Mouse (Mus musculus) lung, adult 2 months (tissue): Measurements from ENCODE around the gene Snx10. TPM values are rescaled to one million over a fixed set of nuclear protein-coding genes. Genes with fewer than 3 reads are reported as not detected.

Experiments used
- DNase-seq: peaks from one replicate; pipeline ENCODE4 v3.0.0; 2022
- H3K4me1 ChIP-seq: fragments of 200-500 bp; 2 replicates; pipeline ENCODE4 v1.6.1; 2011; ENCODE audit warnings: low read length; ENCODE audit not compliant: control insufficient read depth, insufficient read depth
- H3K4me3 ChIP-seq: fragments of 200-500 bp; replicated peaks from 2 replicates; pipeline ENCODE3; 2011; ENCODE audit warnings: low read depth, mild to moderate bottlenecking, control low read depth, low read length; ENCODE audit errors: extremely low read depth
- CTCF ChIP-seq: fragments of 200-500 bp; IDR thresholded peaks from 2 replicates; pipeline ENCODE4 v1.5.1; 2011; ENCODE audit warnings: mild to moderate bottlenecking, low read length, control low read depth; ENCODE audit not compliant: insufficient read depth
- POLR2A ChIP-seq: fragments of 200-500 bp; IDR thresholded peaks from 2 replicates; pipeline ENCODE4 v1.6.1; 2011; ENCODE audit warnings: low read depth, mild to moderate bottlenecking, control low read depth, low read length, borderline replicate concordance; ENCODE audit errors: extremely low read depth
- WGBS: fragments of 180-500 bp; shearing (Covaris S2); methylation state at CpG from one replicate; pipeline ENCODE4 v1.1.7; 2018; 5-methylcytosine and 5-hydroxymethylcytosine counted together
- polyA plus RNA-seq: library from polyadenylated mRNA; depleted of rRNA; stranded (reverse); fragments of >200 nt; gene quantifications from 2 replicates; pipeline ENCODE4 v1.2.3, GENCODE M21; 2012

Snx10 gene
- polyA plus RNA-seq, 1 experiment = 4.0 TPM

DNA sequence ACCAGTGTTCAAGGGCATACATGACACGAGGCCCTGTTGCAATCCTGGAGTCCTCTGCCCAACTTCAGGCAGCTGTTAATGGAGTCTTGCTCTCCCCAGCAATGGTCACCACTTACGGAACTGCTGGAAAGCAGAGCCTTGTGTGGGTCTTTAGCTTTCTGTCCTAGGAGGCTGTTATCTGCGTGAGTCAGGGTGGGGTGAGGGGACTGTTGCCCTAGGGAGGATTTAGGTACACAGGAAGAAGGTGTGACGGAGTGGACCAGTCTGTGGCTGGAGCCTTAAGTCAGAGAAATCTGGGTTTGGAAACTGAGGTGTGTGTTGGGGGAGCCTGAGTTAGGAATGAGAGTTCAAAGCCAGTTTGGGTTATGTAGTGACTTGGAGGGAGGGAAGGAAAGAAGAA is 49.4 kb downstream of the Snx10 start:
- no peak for TF ChIP-seq CTCF
- no peak for TF ChIP-seq POLR2A
- H3K4me1 ChIP-seq = no peaks in the 10 kb centered on the region
- H3K4me3 ChIP-seq = no peak overlapping the region
- no peak for DNase-seq
- WGBS = 96% methylated on average over 4 of the region's 4 CpGs

DNA sequence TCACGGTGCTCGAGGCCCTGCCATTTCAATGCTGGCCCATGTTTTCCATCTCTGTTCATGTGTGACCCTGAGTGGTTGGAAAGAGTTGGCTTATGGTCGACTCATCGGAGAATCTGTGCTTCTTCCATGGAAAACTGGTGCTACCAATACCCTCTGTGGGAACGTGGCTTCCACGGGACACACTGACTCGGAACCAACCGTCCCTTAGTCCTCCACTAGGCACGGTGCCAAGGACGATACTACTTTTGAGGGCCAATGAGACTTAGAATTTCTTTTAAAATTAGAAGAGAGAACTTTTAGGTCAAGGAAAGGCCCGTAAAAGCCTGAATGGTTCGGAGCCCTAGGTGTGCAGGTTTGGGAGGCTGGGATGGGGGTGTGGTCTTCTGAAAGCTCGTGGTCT is 50.4 kb downstream of the Snx10 start:
- no peak overlapping the region for H3K4me3 ChIP-seq
- no peak for TF ChIP-seq CTCF
- TF ChIP-seq POLR2A = no peak
- no peaks in the 10 kb centered on the region for H3K4me1 ChIP-seq
- DNase-seq = no peak
- 88% methylated on average over 13 of the region's 13 CpGs for WGBS

DNA sequence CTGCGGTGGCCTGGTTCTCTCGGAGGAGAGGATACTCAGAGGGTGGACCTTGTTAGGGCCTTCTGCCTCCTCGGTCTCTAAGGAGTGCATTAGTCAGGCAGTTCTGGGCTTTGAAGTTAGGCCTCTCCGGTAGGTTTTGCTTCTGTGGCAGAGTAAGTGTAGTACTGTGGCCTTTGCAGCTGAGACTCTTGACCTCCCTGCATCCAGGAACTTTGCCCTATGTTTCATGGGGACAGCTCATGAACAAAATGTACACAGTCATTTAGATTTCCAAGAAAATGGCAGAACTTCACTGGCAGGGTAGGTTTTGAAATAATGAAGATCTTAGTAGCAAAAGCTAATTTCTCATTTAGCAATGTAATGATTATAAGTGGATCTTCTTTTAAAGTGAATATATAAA is 54.7 kb downstream of the Snx10 start:
- WGBS = 85% methylated on average over 4 of the region's 4 CpGs
- DNase-seq = no peak
- Histone ChIP-seq H3K4me3 (no peak overlapping the region), H3K4me1 (no peaks in the 10 kb centered on the region)
- TF ChIP-seq POLR2A = no peak
- no peak for TF ChIP-seq CTCF

DNA sequence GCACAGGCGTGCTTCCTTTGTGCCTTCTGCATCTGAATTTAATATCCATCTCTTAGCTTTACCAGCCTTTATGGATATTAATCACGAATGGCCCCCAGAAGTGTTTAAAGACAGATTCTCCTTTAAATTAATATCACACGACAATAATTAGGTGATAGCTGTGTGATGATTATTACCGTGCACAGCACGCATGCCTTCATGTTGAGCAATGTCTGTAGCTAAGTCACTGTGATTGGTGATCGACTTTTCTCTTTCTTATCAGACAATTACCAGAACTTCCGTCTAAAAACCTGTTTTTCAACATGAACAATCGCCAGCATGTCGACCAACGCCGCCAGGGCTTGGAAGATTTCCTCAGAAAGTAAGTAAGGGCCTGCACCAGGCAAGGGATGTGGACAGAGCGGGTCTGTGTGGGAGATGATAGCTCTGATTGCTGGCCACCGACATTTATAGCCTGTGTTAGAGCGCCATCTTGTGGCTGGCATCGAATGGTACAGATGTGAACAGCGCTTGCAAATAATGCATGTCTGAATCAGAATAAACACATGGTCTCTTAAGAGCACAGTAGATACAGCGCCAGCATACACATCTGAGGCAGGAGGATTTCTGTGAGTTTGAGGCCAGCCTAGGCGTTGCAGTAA is 56.5 kb downstream of the Snx10 start:
- H3K4me1 ChIP-seq = no peaks in the 10 kb centered on the region
- 22% methylated on average over 18 of the region's 18 CpGs for WGBS
- peak; percentile 95 for TF ChIP-seq CTCF
- no peak for TF ChIP-seq POLR2A
- no peak overlapping the region for H3K4me3 ChIP-seq
- DNase-seq = peak; percentile 82

DNA sequence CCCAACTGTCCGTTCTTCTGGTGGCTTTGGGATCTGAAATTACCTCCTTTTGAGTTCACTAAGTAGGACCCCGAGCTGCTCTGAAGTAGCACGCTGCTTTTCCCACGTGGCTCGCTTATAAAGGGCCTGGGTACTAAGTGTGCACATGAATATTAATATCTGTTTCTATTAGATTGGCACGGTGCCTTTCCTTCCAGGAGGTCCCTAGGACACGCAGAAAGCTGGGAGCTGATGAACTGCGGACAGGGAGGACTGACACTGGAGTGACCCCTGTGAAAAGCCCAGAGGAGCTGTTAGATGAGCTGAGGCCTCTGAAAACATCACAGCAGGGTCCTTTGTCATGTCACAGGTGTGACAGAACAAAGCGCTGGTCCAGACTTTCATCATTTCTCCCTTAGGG is 57.7 kb downstream of the Snx10 start:
- WGBS = 87% methylated on average over 9 of the region's 9 CpGs
- no peak overlapping the region for H3K4me3 ChIP-seq
- DNase-seq = no peak
- H3K4me1 ChIP-seq = no peaks in the 10 kb centered on the region
- no peak for TF ChIP-seq POLR2A
- no peak for TF ChIP-seq CTCF

DNA sequence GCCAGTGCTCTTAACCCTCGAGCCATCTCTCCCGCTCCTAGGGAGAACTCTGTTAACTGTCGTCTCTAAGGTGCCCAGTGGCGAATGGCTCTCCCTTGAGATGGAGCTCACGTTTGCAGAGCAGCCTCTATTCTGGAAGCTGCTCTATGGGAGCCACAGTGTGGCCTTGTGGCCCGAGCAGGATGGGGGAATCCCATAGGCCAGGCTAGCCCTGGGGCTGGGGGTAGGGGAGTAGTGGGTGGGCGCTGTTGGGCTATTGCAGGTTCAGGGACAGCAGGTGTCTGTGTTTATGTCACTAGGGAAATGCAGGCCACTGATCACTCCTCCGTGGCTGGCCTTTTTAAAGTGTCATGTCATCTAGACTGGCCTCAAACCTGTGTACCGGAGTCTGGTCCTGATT is 58.4 kb downstream of the Snx10 start:
- no peak for DNase-seq
- Histone ChIP-seq H3K4me3 (no peak overlapping the region), H3K4me1 (no peaks in the 10 kb centered on the region)
- TF ChIP-seq CTCF (no peak), POLR2A (no peak)
- WGBS = 96% methylated on average over 9 of the region's 9 CpGs

DNA sequence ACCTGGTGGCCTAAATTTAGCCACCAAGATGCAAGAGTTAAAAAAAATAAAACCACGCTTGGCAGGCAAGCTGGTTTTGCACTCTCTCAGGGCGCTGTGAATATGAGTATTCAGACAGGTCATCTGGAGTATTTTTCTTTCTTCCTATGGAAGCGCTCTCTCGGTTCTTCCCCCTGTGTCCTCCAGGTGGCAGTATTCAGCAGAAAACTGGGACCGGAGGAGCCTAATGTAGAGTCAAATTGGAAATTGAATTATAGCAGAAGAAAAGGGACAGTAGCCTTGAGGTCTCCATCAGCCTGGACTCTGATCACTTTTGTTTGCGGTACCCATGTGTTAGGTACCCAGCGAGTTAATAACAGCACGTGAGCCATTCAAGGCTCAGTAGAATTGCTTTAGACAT is 62.3 kb downstream of the Snx10 start:
- WGBS = 23% methylated on average over 8 of the region's 8 CpGs
- TF ChIP-seq POLR2A (no peak), CTCF (peak; percentile 65)
- Histone ChIP-seq H3K4me1 (no peaks in the 10 kb centered on the region), H3K4me3 (no peak overlapping the region)
- peak; percentile 57 for DNase-seq

DNA sequence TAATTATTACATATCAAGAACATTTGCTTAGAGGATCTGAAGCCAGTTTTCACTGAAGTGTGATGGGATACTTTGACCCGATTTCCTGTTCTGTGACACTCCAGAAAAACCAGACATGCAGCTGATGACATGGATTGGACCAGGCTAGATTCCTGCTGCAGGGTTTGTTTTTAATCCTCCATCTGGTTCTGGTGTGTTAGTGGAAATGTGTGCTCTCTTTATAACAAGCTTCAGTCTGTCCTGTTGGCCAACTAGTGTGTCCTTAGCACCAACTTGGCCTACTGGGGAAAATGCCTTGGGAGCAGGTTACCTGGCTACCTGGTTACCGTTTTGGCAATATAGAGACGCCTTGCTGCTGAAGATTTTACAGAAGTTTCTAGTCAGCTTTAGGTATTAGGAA is 63.6 kb downstream of the Snx10 start:
- no peak overlapping the region for H3K4me3 ChIP-seq
- H3K4me1 ChIP-seq = no peaks in the 10 kb centered on the region; the same call in 1 of the 2 replicates
- TF ChIP-seq POLR2A = no peak
- no peak for TF ChIP-seq CTCF
- DNase-seq = no peak
- 88% methylated on average over 3 of the region's 3 CpGs for WGBS

DNA sequence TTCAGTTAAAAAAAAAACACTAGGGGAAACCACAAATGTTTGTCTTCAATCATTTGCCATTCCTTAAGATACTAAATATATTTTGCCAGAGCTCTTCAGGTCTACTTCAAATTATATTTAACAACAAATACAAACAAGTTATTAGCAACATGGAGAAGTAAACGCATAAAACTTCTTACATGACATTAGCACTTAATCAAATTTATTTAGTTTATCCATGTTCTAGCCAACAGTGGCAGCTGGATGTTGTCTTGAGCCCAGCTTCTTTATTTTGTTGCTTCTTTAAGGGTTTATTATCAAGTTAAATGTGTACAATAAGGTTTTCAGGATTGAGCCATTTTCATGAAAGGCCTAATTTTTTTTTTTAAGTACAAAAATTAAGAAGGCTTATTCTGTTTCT is 67.6 kb downstream of the Snx10 start:
- DNase-seq = no peak
- peaks cover 4% of the 10 kb centered on the region; the same call in 1 of the 2 replicates for H3K4me1 ChIP-seq
- WGBS = 58% methylated on average over 1 of the region's 1 CpGs
- no peak overlapping the region for H3K4me3 ChIP-seq
- TF ChIP-seq POLR2A = no peak
- TF ChIP-seq CTCF = no peak

DNA sequence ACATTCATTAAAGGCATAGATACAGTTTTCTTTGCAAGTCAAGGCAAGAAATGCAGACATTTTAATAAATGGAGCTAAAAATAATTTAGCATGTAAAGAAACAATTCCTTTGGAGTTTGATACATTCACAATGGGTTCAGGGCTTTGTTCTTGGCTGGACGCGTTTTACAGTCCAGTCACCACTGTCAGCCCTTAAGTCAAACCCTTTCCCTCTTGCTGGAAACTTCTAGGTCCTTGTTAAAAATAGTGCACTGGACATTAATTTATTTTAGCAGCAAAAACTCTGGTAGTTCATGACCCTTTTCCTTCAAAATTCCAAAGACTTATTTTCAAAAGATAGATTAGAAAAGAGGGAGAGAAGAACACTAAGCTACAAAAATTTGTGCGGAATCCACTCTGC is 68.1 kb downstream of the Snx10 start:
- WGBS = 68% methylated on average over 3 of the region's 3 CpGs
- H3K4me1 ChIP-seq = peaks cover 4% of the 10 kb centered on the region; the same call in 1 of the 2 replicates
- no peak for TF ChIP-seq POLR2A
- no peak for TF ChIP-seq CTCF
- H3K4me3 ChIP-seq = no peak overlapping the region
- DNase-seq = no peak
